Mouse (Mus musculus) adrenal gland (tissue): ENCODE results near the gene Rfng.
"Not testable (repeated sequence)": the region's sequence is repeated elsewhere in the genome, so short reads cannot be mapped to it uniquely, and the experiment has no call there.

Experiments
- intact Hi-C: fragments of 180-260 bp; cut with DNase I; formaldehyde crosslinking; loops from one replicate; pipeline ENCODE4 v1.15.1; 2025
- long read RNA-seq, 2 experiments: library from polyadenylated mRNA; unstranded; transcript quantifications; one replicate each; pipeline ENCODE4 v2.0.0; 2020; ENCODE audit warnings: borderline replicate concordance in 1 of 2; ENCODE audit not compliant: insufficient replicate concordance in 1 of 2

Gene Rfng
- long read RNA-seq, experiment 1, transcript Rfng-201 (8 exons, 2,118 nt) = major isoform, 9 of 14 reads
- long read RNA-seq, experiment 1, partial matches to known transcripts = 0 of 14 reads
- long read RNA-seq, experiment 1, other reads (novel, unspliced or antisense) = 1 of 14 reads
- long read RNA-seq, experiment 2, transcript Rfng-201 (8 exons, 2,118 nt) = major isoform, 7 of 13 reads
- long read RNA-seq, experiment 2, partial matches to known transcripts = 1 of 13 reads
- long read RNA-seq, experiment 2, other reads (novel, unspliced or antisense) = 4 of 13 reads

- intact Hi-C loops = loop anchor here (10.0 kb wide), 1 partner anchor 289 kb away; the partner anchor contains the start of gene Slc25a10
Observed at GRCm38 (mm10) chr11:120784064-120784791, at the start of gene Rfng, which contains the start of gene Gps1. TSS of gene Rfng (minus strand) at chr11:120784207. TSS of gene Gps1 (plus strand) at chr11:120784272.

DNA sequence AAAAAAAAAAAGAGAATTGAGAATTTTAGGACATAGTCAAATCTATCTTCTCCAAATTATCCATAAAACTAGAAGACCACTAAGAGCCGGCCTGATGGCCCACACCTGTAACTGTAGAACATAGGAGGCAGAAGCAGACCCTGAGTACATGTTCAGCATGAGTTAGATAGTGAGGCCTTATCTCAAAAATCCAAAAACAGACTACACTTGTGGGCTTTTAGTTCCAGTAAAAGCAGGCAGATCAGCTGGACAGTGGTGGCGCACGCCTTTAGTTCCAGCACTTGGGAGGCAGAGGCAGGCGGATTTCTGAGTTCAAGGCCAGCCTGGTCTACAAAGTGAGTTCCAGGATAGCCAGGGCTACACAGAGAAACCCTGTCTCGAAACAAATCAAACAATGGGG is 49.0 kb upstream of the Rfng start:
- intact Hi-C loops = not testable (repeated sequence)

GRCm38 (mm10) chr11:120831659-120832440 is 47.8 kb upstream of the Rfng start:
- intact Hi-C loops = no loop called here

DNA sequence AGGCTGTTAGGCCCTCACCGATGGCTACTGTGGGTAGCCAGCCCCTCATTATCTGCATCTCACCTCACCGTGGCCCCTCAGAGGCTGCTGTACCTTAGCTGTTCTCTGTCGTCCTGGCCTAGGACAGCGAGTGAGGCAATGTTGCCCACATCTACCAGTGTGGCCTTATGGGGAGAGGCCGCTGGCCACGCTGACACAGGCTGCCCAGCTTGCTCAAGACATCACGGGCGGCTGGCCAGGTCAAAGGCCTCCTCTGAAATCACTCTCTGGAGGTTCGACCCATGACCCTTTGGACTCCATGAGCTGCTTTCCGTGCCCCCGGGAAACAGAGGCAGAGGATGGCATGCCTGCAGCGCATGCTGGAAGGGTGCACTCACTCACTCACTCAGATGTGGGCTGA is 46.7 kb upstream of the Rfng start:
- intact Hi-C loops = no loop called here

DNA sequence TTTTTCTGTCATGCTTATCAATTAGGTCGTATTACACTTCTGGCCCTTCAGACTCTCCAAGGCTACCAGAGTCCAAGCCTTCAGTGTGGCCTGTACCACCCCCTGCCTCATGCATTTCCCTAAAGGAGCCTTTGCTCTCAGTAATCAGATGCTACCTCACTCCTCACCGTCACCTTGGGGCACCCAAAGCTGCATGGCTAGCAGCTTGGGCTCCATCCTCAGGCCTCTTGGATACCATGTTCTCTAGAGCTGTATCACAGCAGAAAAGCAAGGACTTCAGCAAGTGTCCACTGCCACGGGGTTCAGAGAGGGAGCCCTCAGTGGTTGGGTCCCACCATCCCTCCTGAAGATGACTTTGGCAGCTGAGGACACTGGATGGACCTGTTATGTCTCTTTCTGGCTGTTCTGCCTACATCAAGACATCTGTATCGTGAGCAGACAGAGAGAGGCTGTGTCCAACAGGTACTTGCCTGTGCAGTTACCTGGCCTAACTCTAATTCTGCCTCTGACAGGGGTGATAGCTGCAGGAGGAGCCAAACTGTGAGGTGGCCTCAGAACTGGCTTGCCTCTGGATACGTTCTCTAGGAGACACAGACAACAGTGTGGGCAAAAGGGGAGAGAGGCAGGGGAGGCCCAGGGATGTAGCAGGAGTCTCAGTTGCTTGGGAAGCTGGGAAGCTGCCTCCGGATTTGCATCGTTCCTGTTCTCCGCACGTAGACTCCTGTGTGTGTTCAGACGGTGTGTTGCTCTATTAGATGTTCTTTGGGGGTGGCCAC is 45.9 kb upstream of the Rfng start:
- intact Hi-C loops = no loop called here

- intact Hi-C loops = no loop called here
Observed at GRCm38 (mm10) chr11:120828416-120828815, 44.4 kb upstream of the Rfng start.

DNA sequence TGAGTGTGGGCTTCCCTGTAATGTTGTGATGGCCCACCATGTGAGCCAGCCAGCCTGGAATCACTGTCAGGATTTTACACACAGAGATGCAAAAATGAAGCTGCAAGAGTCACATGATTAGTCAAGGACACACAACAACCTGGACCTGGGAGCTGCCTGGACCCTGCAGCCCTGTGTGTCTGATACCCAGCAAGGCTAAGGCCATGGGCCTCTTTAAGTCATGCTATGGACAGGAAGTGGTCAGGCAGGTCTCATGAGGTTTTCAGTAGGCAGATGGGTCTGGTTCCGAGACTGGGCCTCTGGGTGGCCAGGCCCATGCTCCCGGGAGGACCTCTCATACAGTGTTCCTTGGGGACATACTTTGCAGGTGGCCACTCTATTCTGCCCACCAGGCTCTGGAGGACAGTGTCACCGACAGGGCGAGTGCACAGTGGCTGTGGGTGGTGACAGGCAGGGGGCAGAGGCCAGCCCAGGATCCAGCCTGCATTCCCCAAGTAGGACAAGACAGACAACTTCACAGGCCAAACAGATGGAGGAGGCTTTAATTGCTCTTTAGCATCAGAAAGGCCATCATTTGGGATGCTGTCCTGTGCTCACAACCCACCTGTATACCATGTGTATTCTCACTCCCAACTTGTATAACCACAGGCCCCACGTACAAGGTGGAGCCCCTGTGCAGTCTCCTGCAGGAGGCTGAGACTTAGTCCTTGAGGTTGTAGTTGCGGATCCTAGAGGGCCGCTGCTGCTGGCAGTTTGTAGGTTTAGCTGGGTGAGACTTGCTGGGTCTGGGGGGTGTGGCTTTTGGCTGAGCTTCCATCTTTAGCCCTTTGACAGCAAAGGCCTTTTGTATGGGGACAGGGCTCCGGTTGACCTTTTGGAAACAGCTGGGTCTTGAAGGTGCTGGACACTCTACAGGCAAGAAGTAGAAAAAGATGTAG is 42.3 kb upstream of the Rfng start:
- intact Hi-C loops = no loop called here

DNA sequence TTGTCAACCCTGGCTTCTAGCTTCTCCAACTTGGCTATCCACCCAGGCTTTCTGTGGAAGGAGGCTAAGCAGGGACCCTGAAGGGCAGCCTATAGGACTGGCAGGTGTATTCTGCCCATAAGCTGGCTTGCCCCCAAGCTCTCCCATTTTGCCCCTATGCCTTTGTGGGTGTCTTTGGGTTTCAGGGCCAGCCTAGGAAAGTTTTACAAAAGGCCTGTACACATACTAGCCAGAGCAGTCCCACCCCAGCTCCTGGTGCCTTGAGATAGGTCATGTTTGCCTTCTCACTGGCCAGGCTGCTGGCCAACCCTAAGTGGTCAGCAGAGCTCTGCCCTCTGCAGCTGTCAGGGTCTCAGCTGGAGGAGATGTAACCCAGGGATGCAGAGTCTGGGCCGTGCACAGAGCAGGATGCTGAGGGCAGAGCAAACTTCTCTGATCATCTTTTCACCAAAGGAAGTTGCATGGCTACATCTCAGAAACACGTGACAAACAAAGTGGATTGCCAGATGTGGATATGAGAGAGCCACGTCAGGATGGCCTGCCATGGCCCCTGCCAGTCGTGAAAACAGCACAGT is 41.4 kb upstream of the Rfng start:
- intact Hi-C loops = no loop called here

DNA sequence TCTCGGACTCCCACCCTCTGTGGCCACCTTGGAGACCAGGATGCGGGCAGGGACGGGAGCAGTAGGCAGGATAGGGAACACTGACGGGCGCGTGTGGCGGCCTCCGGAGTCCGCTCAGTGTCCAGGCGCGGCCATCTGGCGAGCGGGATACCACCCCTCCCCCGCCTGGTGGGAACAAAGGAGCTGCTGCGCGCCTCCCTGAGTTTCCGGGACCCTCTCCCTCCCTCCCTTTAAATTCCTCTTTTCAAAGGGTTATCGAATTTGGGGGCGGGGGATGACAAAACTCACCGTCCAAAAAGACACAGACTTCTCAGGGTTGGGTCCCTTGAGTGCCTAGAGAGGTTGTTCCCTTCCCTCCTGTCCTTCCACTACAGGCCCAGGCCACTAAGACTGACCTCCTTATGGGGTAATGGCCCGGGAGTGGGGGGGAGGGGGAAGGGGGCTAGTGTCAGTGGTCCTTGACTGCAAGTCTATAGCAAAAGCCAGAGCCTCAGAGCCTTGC is 40.8 kb upstream of the Rfng start:
- intact Hi-C loops = loop anchor here (5.0 kb wide), 1 partner anchor 77 kb away; no protein-coding TSS in a partner anchor

DNA sequence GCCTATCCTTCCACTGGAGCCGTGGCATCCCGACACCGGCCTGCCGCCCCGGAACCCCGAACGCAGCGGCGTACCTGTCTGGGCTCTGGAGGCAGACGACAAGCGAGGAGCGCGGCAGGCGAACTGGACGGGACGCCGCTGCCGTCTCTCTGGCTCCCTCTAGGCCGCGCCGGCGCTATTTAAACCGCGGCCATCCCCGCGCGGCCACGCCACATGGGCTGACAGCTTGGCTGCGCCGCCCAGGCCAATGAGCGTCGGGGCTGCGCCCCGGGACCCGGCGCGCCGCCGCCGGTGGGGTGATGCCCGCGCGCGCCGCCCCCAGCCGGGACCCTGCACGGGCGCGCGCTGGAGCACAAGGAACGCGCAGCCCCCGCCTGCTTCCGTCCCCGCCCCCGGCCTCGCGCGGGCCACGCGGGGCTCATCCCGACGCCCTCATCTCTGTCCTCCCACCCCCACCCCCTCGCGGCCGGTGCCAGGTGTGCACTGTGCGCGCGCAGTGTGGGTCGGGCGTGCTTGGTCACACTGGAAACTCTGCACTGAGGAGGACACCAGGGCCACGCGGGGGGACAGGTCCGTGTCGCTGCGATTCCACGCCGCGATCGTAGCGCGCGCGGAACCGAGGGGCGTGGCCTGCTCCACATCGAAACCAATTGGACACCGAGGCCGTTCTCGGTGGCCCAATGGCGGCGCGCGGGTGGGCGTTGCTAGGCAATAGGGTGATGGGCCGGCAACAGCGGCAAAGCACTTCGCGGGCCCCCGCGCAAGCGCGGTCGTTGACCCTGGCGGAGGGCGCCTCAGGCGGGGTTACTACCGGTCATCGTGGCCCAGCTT is 40.2 kb upstream of the Rfng start, which contains the start of gene Fasn:
Fasn (minus strand) TSS at position 592 of the 831 bp plus-strand sequence.
- intact Hi-C loops = loop anchor here (5.0 kb wide), 1 partner anchor 78 kb away; no protein-coding TSS in a partner anchor

GRCm38 (mm10) chr11:120823551-120823947 is 39.5 kb upstream of the Rfng start:
- intact Hi-C loops = loop anchor here (5.0 kb wide), 1 partner anchor 79 kb away; no protein-coding TSS in a partner anchor

- intact Hi-C loops = loop anchor here (5.0 kb wide), 1 partner anchor 79 kb away; no protein-coding TSS in a partner anchor
Observed at GRCm38 (mm10) chr11:120822831-120823550, 39.0 kb upstream of the Rfng start.

DNA sequence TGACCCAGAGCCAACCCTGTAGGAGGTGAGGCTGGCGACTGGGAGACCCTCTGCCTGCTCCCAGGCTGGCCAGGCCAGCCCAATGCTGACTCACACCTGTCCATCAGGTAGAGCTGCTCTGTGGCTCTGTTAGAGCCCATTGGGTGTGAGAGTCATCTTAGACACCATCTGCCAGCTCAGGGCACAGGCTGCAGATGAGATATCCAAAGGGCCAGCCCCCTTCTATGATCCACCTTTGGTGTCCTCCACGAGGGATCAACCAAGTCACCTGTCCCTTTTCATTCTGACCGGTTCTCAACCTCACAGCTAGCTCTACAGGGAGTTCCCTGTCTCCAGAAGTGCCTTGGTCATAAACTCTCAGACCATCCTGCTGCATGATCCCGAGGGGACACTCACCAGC is 38.3 kb upstream of the Rfng start:
- intact Hi-C loops = loop anchor here (5.0 kb wide), 1 partner anchor 80 kb away; no protein-coding TSS in a partner anchor

GRCm38 (mm10) chr11:120821076-120821922 is 37.3 kb upstream of the Rfng start:
- intact Hi-C loops = loop anchor here (5.0 kb wide), 1 partner anchor 81 kb away; no protein-coding TSS in a partner anchor

DNA sequence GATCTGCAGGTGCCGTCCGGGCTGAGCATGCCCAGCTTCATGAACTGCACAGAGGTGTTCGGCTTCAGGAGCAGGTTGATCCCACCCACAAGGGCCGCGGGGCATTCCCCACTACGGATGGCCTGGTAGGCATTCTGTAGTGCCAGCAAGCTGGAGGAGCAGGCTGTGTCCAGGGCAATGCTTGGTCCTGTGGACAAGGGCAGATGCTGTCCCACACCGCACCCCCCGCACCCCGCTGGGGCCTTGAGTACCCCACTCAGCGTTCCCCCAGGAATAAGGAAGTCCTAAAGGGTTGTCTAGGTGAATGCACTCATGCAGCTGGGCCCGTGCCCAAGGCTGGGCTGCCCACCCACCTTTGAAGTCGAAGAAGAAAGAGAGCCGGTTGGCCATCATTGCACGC is 36.5 kb upstream of the Rfng start:
- intact Hi-C loops = loop anchor here (5.0 kb wide), 1 partner anchor 82 kb away; no protein-coding TSS in a partner anchor

GRCm38 (mm10) chr11:120819556-120819955 is 35.5 kb upstream of the Rfng start:
- intact Hi-C loops = no loop called here
